Mouse (Mus musculus) heart, postnatal 0 days (tissue): Measurements from ENCODE around the gene Psme2.

Experiments
- CTCF ChIP-seq: IDR thresholded peaks from 2 replicates; pipeline ENCODE4 v1.5.1; 2016; ENCODE audit warnings: antibody characterized with exemption, control low read depth, low read depth
- EP300 ChIP-seq: IDR thresholded peaks from 2 replicates; pipeline ENCODE4 v1.6.1; 2016; ENCODE audit warnings: antibody characterized with exemption, low read depth

DNA sequence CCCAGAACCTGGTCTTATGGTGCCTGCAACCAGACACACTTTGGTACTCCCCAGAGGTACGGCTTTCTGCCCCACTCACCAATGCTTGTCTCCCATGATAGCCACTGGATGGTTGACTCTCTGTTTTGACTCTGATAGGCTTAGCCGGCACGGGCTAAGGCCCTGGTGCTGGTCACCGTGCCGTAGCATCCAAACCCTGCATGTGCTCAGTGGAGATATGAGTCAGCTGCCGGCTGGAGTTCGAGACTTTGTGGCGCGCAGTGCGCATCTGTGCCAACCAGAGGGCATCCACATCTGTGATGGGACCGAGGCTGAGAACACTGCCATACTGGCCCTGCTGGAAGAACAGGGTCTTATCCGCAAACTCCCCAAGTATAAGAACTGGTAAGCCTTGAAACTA, 48.6 kb downstream of the Psme2 start:
- TF ChIP-seq CTCF (no peak), EP300 (no peak)
